In the genomic region with DNA sequence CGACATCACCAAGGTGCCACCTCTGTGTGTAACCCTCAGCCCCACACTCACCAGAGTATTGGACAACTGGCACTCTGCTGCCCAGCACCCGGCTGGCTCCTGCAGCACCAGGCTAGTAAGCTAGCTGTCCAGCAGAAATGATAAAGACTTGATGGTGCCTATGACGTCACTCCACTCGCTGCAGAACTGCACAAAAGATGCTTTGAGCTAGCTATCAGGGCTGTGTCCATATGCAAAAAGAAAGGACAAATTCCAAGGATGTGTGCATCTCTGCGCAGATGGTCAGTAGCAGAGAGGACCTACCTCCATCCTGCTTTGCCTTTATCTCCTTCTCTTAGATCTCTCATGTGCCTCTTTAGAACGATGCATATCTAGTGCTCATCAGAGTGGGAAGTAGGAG, we compare ENCODE assay signal across 36 mouse cellular contexts. TPM values are rescaled to one million over a fixed set of nuclear protein-coding genes. Genes with fewer than 3 reads are reported as not detected.
"Had no signal": no experiment of that assay in that cellular context is flagged by ENCODE, and none has a peak within 500 bp of the region (broad histone marks: within the 10 kb centered on the region; RNA-seq: fewer than 3 reads in every experiment).

TSS of gene Ffar3 (minus strand) at position 101 of the 400 bp plus-strand sequence.

- H3K27me3 ChIP-seq: hindbrain, embryonic 12.5 days; intestine, embryonic 15.5 days; liver, embryonic 13.5 days; liver, embryonic 15.5 days had no signal

- H3K27ac ChIP-seq: heart, embryonic 13.5 days; heart, embryonic 15.5 days; hindbrain, embryonic 10.5 days; hindbrain, embryonic 12.5 days; hindbrain, embryonic 14.5 days; intestine, embryonic 15.5 days; layer of hippocampus, adult 2 months; left cerebral cortex, adult 2 months; limb, embryonic 10.5 days; limb, embryonic 12.5 days; liver, embryonic 13.5 days; liver, embryonic 15.5 days had no signal

- ATAC-seq: hindbrain, embryonic 16.5 days; inflammation-experienced regulatory T-cells, adult 6 months; intestine, embryonic 15.5 days; intestine, postnatal 0 days; liver, postnatal 0 days had no signal

- H3K9ac ChIP-seq: heart, embryonic 13.5 days; heart, embryonic 15.5 days; hindbrain, embryonic 14.5 days; intestine, embryonic 15.5 days; limb, embryonic 12.5 days; liver, embryonic 13.5 days; liver, embryonic 15.5 days; liver, postnatal 0 days had no signal

- H3K36me3 ChIP-seq: heart, embryonic 13.5 days; heart, embryonic 15.5 days; hindbrain, embryonic 10.5 days; hindbrain, embryonic 12.5 days; intestine, embryonic 15.5 days; limb, embryonic 10.5 days; limb, embryonic 12.5 days; liver, embryonic 13.5 days; liver, embryonic 15.5 days had no signal

- H3K4me2 ChIP-seq: heart, embryonic 13.5 days; heart, embryonic 15.5 days; hindbrain, embryonic 12.5 days; hindbrain, embryonic 14.5 days; intestine, embryonic 15.5 days; limb, embryonic 12.5 days; liver, embryonic 11.5 days; liver, embryonic 13.5 days; liver, embryonic 15.5 days had no signal

- H3K9me3 ChIP-seq: heart, embryonic 13.5 days; heart, embryonic 15.5 days; hindbrain, embryonic 10.5 days; hindbrain, embryonic 12.5 days; intestine, embryonic 15.5 days; limb, embryonic 10.5 days; limb, embryonic 12.5 days; liver, embryonic 13.5 days; liver, embryonic 15.5 days had no signal

- DNase-seq: gastrocnemius, postnatal 14 days; gastrocnemius, postnatal 36 days; heart, adult 18-20 months; heart, postnatal 10 days; heart, postnatal 36 days; kidney, adult 18-20 months; kidney, adult 8-10 months; kidney, postnatal 10 days; kidney, postnatal 25 days; kidney, postnatal 4 days; liver; liver, embryonic 13.5 days; liver, postnatal 0 days had no signal

- H3K4me1 ChIP-seq: hindbrain, embryonic 12.5 days had no signal

- H3K4me3 ChIP-seq: heart, embryonic 13.5 days; heart, embryonic 15.5 days; hindbrain, embryonic 10.5 days; hindbrain, embryonic 12.5 days; intestine, embryonic 15.5 days; layer of hippocampus, adult 2 months; left cerebral cortex, adult 2 months; limb, embryonic 10.5 days; limb, embryonic 12.5 days; liver, embryonic 13.5 days; liver, embryonic 15.5 days had no signal

RNA-seq across cellular contexts. Expression of gene Ffar3, which starts in this region (rescaled TPM):
- total RNA-seq: gastrocnemius, adult 18-20 months; gastrocnemius, adult 8-10 months; gastrocnemius, postnatal 14 days; gastrocnemius, postnatal 36 days; granulocyte monocyte progenitor cell, adult 5-6 weeks; heart, adult 18-20 months; heart, postnatal 10 days; heart, postnatal 36 days; layer of hippocampus, adult 2 months; layer of hippocampus, postnatal 10 days; layer of hippocampus, postnatal 25 days; left cerebral cortex, adult 2 months; left cerebral cortex, postnatal 36 days had no signal
- polyA plus RNA-seq: heart, embryonic 13.5 days; heart, embryonic 15.5 days; hindbrain, embryonic 10.5 days; hindbrain, embryonic 12.5 days; hindbrain, embryonic 14.5 days; kidney, embryonic 14.5 days; limb, embryonic 10.5 days; limb, embryonic 12.5 days; limb, embryonic 14.5 days; liver, embryonic 11.5 days; liver, embryonic 13.5 days; liver, embryonic 15.5 days; liver, postnatal 0 days had no signal
